Mouse (Mus musculus): ENCODE results near the gene Lrrc25.

GRCm38 (mm10) chr8:70638752-70639151 lies 22.8 kb downstream of the Lrrc25 start:
- TF ChIP-seq POLR2A (IDR thresholded peaks at IDR 0.05; ENCODE audit: extremely low read depth, insufficient read depth, low read length) (no peak), CTCF (IDR thresholded peaks at IDR 0.05; ENCODE audit: extremely low read depth, insufficient read depth, low read length) (no peak)

Data from cortical plate, adult 2 months (tissue).